Mouse (Mus musculus) G1E (cell line): ENCODE results near the gene Erv3. TPM values are rescaled to one million over a fixed set of nuclear protein-coding genes. Genes with fewer than 3 reads are reported as not detected.

Experiments used
- ATAC-seq: 2 replicates; pipeline ENCODE4 v1.8.0; 2016; ENCODE audit warnings: mild to moderate bottlenecking; ENCODE audit not compliant: insufficient number of reproducible peaks, poor library complexity, low FRiP score, severe bottlenecking; ENCODE audit errors: extremely low read depth
- DNase-seq: peaks from one replicate; pipeline ENCODE4 v3.0.0; 2012; ENCODE audit warnings: low spot score
- H3K27me3 ChIP-seq: 2 replicates; pipeline ENCODE4 v1.6.1; 2012; ENCODE audit warnings: mild to moderate bottlenecking, low read length, inconsistent platforms; ENCODE audit not compliant: insufficient read depth
- H3K36me3 ChIP-seq: replicated peaks from 2 replicates; pipeline ENCODE3; 2012; ENCODE audit warnings: mild to moderate bottlenecking, inconsistent platforms
- H3K4me1 ChIP-seq: 2 replicates; pipeline ENCODE4 v1.6.1; 2012; ENCODE audit warnings: low read depth, low read length, inconsistent platforms, mixed read lengths; ENCODE audit not compliant: insufficient read depth
- H3K4me3 ChIP-seq: 2 replicates; pipeline ENCODE4 v1.5.1; 2012; ENCODE audit warnings: low read depth, mild to moderate bottlenecking, inconsistent platforms, low read length, moderate library complexity, mixed read lengths
- H3K9me3 ChIP-seq: replicated peaks from 2 replicates; pipeline ENCODE4 v1.6.1; 2012; ENCODE audit warnings: inconsistent platforms
- CTCF ChIP-seq: IDR thresholded peaks from 2 replicates; pipeline ENCODE4 v1.5.1; 2012; ENCODE audit warnings: low read depth, low read length, inconsistent platforms, mixed read lengths
- GATA1 ChIP-seq: IDR thresholded peaks from 2 replicates; pipeline ENCODE4 v1.6.1; 2012; ENCODE audit warnings: borderline replicate concordance, low read length, inconsistent platforms, mixed read lengths
- GATA2 ChIP-seq: IDR thresholded peaks from 2 replicates; pipeline ENCODE4 v1.6.1; 2012; ENCODE audit warnings: low read depth, low read length, inconsistent platforms, borderline replicate concordance
- POLR2AphosphoS5 ChIP-seq: IDR thresholded peaks from 2 replicates; pipeline ENCODE4 v1.6.1; 2012; ENCODE audit warnings: low read depth, low read length, inconsistent platforms; ENCODE audit not compliant: insufficient replicate concordance
- TAL1 ChIP-seq: conservative IDR thresholded peaks from 2 replicates; pipeline ENCODE4 v1.6.1; 2012; ENCODE audit warnings: low read depth, low read length, inconsistent platforms, mixed read lengths
- polyA plus RNA-seq: library from polyadenylated mRNA; stranded (reverse); fragments of >175 nt; gene quantifications from 2 replicates; pipeline ENCODE4 v1.2.3, GENCODE M21; 2012
- total RNA-seq, 2 experiments: library from RNA; stranded (forward) in 1 of 2; stranded (reverse) in 1 of 2; fragments of 200-1000 nt in 1 of 2; fragments of >200 nt in 1 of 2; fragmentation: Nextera tagmentation in 1 of 2; gene quantifications; 2 replicates each; pipeline ENCODE4 v1.2.3; 2014 to 2017

Gene Erv3
- total and polyA plus RNA-seq, 3 experiments, result 5.2 to 393 (median 62.5) TPM

DNA sequence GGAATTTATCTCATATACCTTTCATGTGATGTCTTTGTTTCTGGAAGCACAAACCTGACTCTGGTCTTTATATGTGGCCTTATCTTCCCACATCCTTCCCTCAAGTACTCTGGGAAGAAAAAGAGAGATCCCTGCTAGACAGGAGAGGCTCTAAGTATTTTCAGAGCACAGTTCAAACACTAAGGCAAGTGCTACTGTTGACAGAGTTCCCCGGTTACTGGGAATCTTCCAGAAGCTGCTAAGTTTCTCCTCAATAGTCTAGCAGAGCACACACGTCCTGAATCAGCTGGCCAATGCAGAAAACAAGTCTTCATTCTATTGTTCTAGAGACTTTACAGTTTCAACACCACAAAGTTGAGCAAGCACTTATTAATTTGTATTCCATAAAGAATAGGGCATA is 12.7 kb downstream of the Erv3 start:
- DNase-seq (no peak), ATAC-seq (peak; percentile 47)
- H3K4me3 ChIP-seq, result no peak overlapping the region
- H3K27me3 ChIP-seq, result no peaks in the 10 kb centered on the region
- TF ChIP-seq TAL1, result no peak; the same call in 1 of the 2 replicates
- TF ChIP-seq CTCF, result no peak
- no peak for TF ChIP-seq POLR2AphosphoS5
- TF ChIP-seq GATA2, result no peak
- TF ChIP-seq GATA1, result no peak
- no peaks in the 10 kb centered on the region for H3K9me3 ChIP-seq
- H3K36me3 ChIP-seq, result no peaks in the 10 kb centered on the region
- H3K4me1 ChIP-seq, result peaks cover 82% of the 10 kb centered on the region

- TF ChIP-seq TAL1 (no peak), GATA1 (no peak), GATA2 (no peak), POLR2AphosphoS5 (no peak), CTCF (no peak)
- Histone ChIP-seq H3K4me1 (peaks cover 78% of the 10 kb centered on the region), H3K36me3 (no peaks in the 10 kb centered on the region), H3K4me3 (peak overlapping the region; percentile 52; the same call in 1 of the 2 replicates), H3K27me3 (no peaks in the 10 kb centered on the region), H3K9me3 (no peaks in the 10 kb centered on the region)
- no peak for DNase-seq
- no peak for ATAC-seq
Observed at GRCm38 (mm10) chr2:131846132-131846710, 13.3 kb downstream of the Erv3 start.

GRCm38 (mm10) chr2:131845671-131846070 is 13.9 kb downstream of the Erv3 start:
- H3K4me3 ChIP-seq, result no peak overlapping the region; the same call in 1 of the 2 replicates
- DNase-seq (no peak), ATAC-seq (no peak)
- H3K36me3 ChIP-seq, result no peaks in the 10 kb centered on the region
- peaks cover 78% of the 10 kb centered on the region for H3K4me1 ChIP-seq
- no peaks in the 10 kb centered on the region for H3K9me3 ChIP-seq
- no peak for TF ChIP-seq GATA1
- TF ChIP-seq POLR2AphosphoS5, result no peak
- TF ChIP-seq CTCF, result no peak
- TF ChIP-seq GATA2, result no peak
- TF ChIP-seq TAL1, result no peak
- peaks cover under 1% of the 10 kb centered on the region; the same call in 1 of the 2 replicates for H3K27me3 ChIP-seq

GRCm38 (mm10) chr2:131842568-131842967 is 17.0 kb downstream of the Erv3 start:
- H3K4me1 ChIP-seq, result peaks cover 62% of the 10 kb centered on the region
- H3K27me3 ChIP-seq, result peaks cover 15% of the 10 kb centered on the region; the same call in 1 of the 2 replicates
- no peaks in the 10 kb centered on the region for H3K36me3 ChIP-seq
- TF ChIP-seq TAL1 (no peak), CTCF (no peak)
- no peaks in the 10 kb centered on the region for H3K9me3 ChIP-seq
- DNase-seq, result no peak
- ATAC-seq, result no peak
- H3K4me3 ChIP-seq, result no peak overlapping the region

- Histone ChIP-seq H3K36me3 (no peaks in the 10 kb centered on the region), H3K4me1 (peaks cover 49% of the 10 kb centered on the region), H3K27me3 (peaks cover 15% of the 10 kb centered on the region; the same call in 1 of the 2 replicates), H3K9me3 (no peaks in the 10 kb centered on the region), H3K4me3 (no peak overlapping the region)
- DNase-seq (no peak), ATAC-seq (no peak)
- no peak for TF ChIP-seq CTCF
- no peak for TF ChIP-seq GATA2
Observed at GRCm38 (mm10) chr2:131841321-131841693, 18.2 kb downstream of the Erv3 start.

DNA sequence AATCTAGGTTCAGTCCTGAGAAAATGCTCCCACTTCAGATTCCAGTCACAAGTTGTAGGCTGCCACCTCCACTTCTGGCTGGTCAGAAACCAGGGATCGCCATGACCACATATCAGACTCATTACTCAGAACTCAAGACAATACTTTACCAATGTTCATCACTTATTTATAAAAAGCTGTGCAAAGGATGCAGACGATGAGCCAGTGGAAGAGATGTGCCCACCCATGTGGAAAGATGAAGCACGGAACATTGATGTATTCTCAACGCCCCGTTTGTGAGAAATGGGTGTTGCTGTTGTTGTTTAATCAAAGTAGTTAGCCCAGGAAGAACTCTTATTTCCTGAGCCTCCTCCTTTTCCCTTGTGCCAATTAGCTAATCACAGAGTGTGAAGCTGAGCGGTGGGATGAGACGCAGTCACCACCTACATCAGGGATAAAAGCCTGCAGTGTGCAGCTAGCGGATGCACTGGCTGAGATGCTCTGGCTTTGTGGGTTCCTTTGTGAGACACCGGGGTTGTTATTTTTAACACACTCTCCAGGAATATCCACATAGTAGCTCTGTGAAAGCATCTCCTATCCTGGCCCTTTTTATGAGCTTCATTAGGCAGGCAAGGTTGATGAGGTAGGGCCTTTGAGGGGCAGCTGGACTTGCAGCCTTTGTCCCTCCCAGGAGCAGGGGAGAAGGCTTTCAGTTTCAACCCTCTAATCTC is 18.8 kb downstream of the Erv3 start:
- no peak for ATAC-seq
- TF ChIP-seq GATA1 (no peak), POLR2AphosphoS5 (no peak), CTCF (no peak), TAL1 (no peak), GATA2 (no peak)

GRCm38 (mm10) chr2:131834296-131834695 is 25.3 kb downstream of the Erv3 start:
- DNase-seq, result no peak
- H3K36me3 ChIP-seq, result no peaks in the 10 kb centered on the region
- H3K27me3 ChIP-seq, result peaks cover 6% of the 10 kb centered on the region; the same call in 1 of the 2 replicates
- peaks cover 6% of the 10 kb centered on the region; the same call in 1 of the 2 replicates for H3K4me1 ChIP-seq
- H3K9me3 ChIP-seq, result peaks cover 11% of the 10 kb centered on the region
- TF ChIP-seq GATA1, result no peak
- TF ChIP-seq CTCF, result no peak
- TF ChIP-seq GATA2, result no peak
- TF ChIP-seq POLR2AphosphoS5, result no peak
- no peak for TF ChIP-seq TAL1
- ATAC-seq, result no peak
- H3K4me3 ChIP-seq, result no peak overlapping the region

More for the DNA sequence above, 18.8 kb downstream of the Erv3 start:
- Histone ChIP-seq H3K36me3 (no peaks in the 10 kb centered on the region), H3K4me1 (peaks cover 44% of the 10 kb centered on the region), H3K4me3 (no peak overlapping the region), H3K9me3 (no peaks in the 10 kb centered on the region), H3K27me3 (peaks cover 15% of the 10 kb centered on the region; the same call in 1 of the 2 replicates)
- no peak for DNase-seq
